Mouse (Mus musculus): ENCODE data around the gene Rerg.
A peak's percentile ranks its signal among the peaks of the same experiment; 100 is the strongest.

Rerg gene

DNA sequence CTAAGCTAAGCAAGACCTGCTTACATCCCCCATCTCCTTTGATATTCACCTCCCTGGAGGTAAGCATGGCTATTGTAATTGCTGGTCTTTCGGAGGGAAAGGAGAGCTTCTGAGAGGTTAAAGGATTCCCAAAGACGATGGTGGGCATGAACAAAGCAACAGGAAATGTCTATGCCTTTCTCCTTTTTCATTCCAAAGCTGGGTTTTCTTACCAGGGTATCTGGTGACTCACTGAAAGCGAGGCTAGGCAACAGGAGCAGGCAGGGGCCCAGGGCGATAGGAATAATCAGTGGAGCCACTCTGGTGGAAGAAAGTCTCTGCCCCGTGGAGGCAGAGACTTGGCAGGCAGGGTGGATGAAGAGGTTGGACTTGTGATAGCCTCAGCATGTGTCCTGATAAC, at the start of gene Rerg:
Gene Rerg (minus strand): TSS at position 272 of the 400 bp plus-strand sequence.
- DNase-seq, result no peak

DNA sequence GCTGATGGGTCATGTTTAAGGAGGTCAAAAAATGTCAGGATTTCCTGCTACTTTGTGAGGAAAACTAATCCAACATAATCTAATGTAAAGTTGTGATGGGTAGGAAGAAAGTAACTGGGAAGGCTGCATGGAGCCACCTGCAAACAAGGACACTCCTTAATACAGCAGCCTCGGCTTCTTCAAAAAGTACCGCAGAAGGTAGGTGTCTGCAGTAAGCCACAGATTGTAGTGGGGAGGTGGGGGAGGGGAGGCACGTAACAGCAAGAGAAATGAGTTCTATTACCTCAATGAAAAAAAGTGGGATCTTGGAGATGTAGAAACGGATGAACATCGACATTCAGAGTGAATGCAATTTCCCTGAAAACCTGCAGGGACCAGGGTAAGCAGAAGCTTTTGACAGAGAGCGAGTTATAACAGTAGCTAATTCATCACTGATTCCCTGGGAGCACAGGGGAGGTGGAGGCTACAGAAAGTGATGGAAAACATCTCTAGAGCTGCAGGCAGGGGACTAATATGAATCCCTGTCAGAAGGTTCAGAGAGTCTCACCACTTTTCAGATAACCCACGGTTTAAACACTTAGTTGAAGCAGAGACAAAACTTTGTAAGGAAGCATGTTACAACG, 47.7 kb upstream of the Rerg start:
- DNase-seq, result no peak

DNA sequence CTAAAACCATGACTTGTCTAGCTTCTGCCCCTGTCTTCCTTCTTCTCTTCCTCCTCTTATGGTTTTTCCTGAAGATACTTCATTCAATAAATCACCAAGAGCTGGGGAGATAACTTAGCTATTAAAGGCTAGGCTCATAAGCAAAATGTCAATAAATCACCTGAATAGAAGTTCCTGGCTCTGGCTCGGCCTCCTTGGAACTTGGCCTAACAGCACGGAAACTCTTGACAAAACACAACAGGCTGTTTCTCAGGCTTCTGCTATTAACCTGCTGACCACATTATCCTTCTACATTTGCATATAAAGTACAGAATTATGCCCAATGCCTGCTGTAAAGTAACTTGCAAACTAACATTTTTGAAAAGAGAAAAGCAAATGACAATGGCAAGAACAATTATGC, 41.1 kb upstream of the Rerg start:
- peak in 1 of 2 experiments; percentile 2 for DNase-seq

DNA sequence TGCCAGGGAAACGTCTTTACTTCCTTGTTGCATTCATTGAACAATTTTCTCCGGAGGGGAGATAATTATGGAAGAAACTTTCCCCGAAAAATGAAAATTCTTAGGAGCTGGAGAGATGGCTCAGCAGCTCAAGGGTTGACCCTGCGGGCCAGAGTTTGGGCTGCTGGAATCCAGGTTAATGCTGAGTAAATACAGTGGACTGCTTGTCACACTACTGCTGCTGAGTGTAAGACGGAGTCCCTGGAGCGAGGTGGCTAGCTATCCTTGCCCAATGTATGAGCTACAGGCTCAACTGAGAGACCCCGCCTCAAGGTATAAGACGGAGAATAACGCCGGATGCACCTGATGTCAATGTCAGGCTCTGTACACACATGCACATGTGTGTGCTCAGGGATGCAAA, 40.7 kb upstream of the Rerg start:
- DNase-seq, result no peak

DNA sequence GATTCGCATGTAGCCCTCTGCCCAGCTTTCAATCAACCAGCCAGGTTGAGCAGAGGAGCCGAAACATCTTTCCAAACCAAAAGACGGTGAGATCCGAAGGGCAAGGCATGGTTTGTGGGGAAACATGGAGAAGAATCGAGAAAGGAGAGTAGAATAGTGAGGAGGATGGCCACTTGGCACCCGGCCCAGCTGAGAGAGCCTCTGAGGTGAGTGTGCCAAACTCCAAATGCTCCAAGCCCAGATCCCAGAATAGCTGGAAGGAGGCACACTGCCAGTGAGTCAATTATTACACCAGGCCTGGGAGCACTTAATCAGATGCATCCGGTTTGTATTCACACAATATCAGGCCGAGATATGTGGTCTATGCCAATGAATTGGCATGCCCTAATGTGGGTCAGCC, 39.7 kb upstream of the Rerg start:
- peak; percentile 46 to 71 for DNase-seq

DNA sequence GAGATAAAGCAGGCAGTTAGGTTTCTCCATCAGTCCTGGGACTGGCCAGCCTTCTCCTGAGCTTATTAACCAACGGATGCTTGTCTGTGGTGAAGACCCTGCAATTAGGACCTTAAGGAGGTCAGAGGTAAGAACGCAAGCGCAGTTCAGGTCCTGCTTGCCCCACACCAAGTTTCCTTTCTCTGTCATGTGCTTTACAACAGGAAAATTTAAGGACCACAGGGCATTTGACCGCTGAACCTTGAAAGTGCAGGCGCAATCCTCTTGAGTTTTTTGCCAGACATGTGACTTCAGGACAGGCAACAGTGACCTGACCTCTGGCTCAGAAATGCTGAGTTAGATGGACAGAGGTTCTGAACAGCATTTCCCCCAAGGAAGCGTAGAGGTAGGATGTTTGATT, 36.8 kb upstream of the Rerg start:
- peak in 1 of 2 experiments; percentile 2 for DNase-seq

DNA sequence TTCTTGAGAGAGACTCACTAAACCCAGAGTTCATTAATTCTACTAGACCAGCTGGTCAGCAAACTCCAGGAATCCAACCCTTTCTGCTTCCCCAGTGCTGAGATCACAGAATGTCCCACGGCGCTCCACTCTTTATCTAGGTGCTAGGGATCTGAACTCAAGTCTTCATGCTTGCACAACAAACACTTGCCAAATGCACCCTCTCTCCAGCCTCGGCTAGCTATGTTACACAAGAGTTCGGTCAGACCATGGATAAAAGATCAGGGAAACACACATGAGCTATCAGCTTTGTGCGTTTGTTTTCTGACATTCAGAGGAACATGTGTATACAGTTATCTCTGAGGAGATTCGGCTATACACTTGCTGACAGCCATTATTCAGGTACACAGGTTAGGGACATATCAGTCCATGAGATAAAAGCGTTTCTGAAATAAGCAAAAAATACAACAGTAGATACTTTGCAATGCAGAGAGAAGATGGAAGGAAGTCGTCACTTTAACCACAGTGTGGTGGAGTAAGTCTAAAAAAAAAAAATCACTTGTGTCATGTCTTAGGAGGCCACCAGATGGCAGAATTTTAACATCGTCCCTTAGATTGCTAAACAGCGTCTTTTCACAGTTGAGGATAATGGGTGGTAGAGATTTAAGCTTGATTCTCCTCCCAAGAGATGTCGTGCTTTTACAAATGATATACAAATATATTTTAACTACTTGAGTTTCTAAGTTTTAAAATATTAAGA, 35.5 kb upstream of the Rerg start:
- peak in 1 of 2 experiments; percentile 11 for DNase-seq

DNA sequence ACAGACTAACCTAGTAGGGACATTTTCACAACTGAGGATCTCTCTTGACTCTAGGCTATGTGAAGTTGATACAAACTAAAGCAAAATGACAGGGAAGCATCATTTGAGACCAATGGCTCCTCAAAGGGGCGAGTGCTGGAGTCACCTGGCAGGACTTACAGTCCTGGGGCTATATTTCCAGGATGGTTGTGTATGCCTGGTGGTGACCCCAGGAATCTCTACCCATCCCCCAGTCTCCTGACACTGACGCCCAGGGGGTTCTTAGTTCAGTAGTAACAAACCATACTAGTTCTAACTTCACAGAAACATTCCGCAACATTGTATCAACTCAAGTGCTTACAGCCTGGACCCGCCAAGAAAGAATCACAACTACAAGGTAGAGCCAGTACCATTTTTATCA, 32.4 kb upstream of the Rerg start:
- DNase-seq, result no peak

DNA sequence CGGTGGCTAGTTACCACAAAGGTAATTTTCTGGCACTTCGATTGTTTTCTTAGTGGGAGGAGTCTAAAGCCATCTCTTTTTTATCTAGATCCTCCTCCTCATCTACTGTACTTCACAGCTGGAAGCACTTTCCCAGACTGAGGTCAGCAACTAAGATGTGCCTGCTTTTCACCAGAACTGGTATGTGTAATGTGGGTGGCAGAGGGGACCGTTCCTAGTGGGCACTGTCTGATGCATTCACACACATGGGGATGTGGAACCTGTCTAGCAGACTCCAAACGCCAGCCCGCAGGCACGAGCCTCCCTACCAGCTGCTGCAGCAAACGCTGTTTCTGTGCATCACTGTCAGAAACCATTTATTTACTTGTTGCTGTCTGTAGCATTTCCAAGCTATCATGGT, 31.3 kb upstream of the Rerg start:
- DNase-seq, result no peak

DNA sequence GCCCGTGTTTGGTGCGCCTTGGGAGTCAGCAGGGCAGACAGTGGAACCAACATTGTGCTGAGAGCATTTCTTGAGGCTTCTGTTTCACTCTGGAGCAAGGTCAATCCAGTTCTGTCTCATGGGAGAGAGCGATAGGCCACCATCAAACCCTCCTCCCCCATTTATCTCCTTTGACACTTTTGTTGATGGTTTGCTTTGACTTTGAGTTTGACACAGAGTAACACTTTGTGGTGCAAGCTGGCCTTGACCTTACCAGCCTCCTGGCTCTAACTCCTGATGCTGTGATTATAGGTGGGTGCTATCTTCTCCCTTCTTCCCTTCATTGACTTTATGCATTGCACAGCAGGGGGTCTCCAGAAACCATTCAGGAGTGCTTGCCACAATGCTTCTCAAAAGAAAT, 30.9 kb upstream of the Rerg start:
- DNase-seq, result no peak

DNA sequence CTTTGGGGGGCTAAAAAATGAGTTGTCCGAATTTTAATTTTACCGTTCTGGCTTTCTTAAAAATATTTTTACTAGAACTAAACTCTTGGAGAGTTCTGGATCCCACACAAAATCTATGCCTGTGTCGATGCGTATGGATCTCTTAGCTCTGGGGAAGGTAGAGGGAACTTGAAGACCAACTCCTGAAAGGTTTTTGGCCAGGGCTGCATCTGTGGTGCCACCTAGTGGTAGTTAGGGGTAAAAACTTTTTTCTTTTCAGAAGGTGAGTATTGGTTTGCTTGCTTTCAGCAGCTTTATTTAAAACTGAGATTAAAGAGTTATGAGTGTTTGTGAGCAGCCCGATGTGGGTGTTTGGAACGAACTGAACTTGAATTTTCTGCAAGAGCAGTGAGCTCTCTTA, 21.8 kb upstream of the Rerg start:
- peak; percentile 28 for DNase-seq

DNA sequence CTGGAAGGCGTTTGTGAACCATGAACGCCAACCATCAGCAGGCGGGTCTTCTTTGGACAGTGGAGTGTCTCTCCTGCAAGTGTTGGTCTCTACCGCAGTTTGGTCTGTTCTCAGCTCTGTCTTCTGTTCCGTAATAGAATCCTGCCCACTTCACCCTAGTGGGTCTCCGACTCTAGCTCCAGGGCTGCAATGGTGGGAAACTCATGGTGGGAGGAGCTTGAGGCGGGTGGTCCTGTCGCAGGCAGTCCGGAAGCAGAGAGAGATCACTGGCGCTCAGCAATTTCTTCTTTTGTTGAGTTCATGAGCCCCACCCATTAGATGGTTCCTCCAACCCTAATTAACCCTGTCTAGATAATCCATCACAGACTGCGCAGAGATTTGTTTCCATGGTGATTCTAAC, 20.7 kb upstream of the Rerg start:
- peak; percentile 14 to 54 for DNase-seq

DNA sequence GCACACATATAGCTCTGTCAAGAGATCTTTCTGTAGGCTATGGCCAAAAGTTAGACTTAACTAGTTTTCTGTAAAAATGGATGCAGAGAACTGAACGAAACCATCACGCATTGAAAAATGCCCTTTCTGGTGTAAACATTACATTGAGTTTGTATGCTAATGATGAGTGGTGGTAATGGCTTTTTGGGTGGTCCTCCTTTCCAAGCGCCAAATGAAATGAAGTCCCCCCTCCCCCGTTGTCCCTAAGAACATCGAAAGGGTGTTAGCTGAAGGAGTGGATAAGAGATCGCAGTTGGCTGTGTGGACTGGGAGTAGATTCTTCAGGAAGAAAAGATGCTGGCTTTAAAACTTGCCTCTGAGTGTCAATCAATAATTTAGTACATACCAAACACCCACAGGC, 20.3 kb upstream of the Rerg start:
- no peak for DNase-seq

DNA sequence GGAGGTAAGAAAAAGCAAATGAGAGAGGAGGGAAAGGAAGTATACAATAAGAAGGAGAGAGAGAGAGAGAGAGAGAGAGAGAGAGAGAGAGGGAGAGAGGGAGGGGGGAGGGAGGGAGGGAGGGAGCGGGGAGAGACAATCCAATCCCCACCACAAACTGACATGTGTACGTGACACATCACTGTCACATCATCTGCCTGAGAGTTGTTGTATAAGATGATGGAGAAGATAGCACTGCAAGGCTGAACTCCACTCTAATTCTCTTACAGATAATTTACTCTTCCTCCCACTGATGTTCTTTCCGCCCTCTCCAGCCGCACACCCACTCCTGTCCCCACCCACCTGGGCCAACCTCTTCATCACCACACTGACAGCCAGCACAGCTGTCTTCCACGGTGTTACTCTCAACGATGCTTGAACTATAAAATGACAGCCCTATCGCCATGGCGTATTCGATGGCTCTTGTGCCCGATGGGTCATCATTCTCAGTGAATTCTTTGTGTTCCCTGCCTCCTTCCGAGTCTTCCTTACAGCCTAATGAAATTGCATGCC, 18.2 kb upstream of the Rerg start:
- peak in 1 of 2 experiments; percentile 28 for DNase-seq

DNA sequence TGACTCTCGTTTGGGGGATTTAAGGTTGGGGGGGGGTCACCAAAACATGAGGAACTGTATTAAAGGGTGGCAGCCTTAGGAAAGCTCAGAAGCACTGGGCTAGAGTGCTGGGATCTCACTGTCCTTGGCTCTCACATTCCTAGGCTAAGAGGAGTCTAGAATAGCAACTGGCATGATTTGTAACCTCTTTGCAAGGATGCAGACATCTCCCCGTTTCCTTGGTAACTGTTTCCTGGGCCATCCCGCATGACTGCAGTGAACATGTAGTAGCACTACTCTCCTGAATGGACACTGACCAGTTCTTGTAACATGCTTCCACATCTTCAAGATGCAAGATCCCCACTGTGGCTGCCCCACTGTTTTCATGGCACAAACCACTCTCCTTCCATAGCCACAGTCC, 17.1 kb upstream of the Rerg start:
- DNase-seq, result no peak

DNA sequence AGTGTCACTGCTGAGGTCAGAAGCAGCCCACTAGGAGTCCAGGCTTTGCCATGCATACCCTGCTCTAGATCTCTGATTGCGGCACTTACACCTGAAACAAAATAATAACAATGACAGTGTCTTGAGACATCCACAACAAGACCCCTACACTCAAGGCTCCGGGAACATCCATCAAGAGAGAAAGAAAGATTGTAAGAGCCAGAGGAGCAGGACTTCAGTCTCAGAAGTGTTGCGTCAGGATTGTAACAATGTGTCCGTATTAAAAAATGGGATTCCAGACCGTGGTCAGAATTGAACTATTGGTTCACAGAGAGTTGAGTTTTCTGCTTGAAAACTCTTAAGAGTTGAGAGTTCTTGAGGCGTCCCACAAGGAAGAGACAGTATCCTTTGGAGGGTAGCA, 10.3 kb upstream of the Rerg start:
- DNase-seq, result no peak

DNA sequence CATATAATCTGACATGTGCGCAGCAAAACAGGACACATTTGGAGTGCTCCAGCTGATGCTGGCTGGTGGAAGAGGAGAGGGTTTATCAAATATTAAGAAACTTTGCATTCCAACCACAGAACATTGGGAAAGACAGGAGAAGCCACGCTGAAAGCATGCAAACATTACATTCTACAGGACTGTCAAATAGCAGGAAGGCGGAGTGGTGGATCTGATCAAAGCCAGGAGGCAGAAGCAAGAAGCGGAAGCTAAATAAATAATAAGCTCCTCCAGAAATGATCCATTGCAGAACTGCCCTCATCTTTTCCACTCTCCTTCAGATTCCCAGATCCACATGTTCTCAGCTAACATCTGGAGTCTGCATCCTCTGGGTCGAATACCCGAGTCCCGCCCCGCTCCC, 9.8 kb upstream of the Rerg start:
- DNase-seq, result peak; percentile 49 to 73

DNA sequence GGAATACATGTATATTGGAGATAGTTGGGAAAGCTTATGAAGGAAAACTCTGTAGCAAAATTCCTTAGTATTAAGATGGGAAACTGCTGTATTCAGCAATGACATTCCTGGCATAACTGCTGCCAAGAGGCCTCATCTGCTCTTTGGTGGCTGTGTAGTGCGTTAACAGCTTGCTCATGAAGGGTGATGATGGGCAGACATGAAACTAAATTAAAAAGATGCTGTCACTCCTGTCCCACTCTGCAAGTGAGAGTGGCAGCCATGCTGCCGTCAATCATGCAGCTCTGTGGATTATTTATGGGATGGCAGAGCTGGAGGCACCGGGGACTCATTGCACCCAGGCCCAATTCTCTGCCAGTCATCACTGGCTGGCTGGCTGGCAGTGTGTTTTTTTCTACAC, 8.7 kb upstream of the Rerg start:
- peak in 1 of 2 experiments; percentile 29 for DNase-seq

DNA sequence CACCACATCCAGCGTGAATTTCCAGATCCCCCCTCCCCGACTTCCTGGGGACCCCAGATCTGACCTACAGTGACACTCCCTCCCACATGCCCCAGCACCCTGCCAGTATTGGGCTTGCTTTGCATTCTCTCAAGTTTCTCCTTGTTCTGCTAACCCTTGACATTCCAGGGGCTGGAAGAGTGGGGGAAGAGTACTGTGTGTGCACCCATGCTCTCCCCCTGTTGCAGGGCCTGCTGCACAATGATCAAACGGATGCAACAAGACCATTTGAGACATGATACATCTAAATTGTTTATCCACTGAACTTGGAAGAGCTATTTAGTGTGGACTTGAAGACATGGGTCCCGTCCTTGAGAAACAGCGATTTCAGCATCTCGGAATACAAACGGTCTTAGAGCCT, 349 bp upstream of the Rerg start:
- peak; percentile 32 to 58 for DNase-seq

DNA sequence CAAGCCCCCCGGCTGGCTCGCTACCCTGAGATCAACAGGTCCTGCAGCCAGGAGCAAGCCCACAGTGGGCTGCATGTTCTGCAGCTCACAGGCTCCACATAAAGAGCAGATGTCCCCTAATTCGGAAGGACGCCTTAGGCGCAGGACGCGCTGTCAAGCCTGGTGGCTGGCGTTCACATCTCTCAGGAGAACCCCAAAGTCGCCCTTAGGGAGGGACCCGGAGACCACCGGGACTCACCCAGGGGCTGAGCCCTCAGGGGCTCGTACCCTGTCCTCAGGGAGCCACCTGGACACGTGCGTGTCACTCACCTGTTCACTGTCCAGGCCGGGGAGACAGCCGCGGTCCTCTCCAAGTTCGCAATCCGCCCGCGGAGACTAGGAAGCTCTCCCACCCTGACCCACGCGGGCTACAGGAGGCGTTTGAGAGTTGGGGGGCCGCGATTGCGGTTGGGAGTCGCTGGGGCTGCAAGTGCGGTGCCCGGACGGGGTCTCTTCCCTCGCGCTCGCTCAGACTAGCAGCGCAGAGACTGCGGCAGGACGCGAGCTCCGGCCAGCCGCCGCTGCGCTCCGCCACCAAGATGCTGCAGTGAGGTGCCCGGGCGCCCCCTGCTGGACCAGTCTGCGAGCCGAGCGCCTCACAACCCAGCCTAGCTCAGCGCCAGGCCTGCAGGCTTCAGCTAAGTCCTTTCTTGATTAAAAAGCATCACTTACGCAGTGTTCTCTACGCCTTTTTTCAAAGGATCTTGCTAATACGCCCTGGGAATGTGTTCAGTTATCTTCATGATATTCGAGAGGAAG, 927 bp downstream of the Rerg start:
- peak; percentile 94 to 95 for DNase-seq

DNA sequence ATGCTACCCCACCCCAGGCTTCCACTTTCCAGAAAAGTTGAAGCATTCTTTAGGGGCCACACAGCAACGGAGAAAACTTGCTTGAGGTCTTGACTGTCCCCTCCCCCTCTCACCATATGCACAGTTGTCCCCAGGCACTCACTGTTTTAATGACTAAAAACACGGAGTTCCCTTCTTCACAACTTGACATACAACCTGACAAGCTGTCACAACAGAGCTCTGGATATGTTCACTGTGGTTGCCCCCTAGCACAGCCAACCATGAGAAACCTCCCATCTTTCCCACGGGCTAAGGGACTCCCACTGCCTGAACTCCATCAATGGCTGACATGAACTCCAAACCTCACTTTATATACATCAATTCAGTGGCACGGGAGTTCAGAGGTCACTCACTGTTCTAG, 3.5 kb downstream of the Rerg start:
- no peak for DNase-seq

DNA sequence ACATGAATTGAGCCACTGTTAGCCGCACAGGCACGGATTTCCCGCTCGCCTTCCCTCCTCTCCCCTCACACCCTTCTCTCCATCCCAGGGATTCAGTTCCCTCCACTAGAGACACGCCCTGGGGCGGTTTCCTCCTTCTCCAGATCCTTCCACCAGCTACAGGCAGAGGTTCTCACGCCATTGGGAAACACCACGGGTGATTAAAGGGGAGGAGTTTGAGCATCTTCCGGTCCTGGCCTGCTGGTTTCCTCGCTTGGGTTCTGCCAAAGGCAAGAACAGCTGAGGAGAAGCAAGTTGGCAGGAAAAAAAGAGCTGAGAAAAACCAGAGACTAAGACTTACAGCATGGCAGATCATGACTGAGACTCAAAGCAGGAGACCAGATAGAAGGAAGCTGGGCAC, 6.7 kb downstream of the Rerg start:
- no peak for DNase-seq

DNA sequence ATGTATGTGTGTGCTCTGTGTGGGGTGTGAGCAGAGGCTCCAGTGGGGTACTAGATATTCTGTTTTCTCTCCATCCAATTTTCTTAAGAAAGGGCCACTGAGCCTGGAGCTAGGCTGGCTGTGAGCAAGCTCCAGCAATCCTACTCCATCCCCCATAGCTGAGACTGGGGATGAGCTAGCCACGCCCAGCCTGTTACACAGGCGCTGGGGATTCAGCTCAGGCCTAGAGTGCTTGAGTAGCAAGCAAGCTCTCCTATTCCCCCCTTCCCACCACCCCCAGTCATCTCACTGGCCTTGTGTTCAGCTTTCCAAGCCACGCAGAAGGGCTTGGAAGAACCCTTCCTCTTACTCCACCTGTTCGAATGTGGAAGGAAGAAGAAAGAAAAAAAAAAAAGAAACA, 7.2 kb downstream of the Rerg start:
- DNase-seq, result no peak

DNA sequence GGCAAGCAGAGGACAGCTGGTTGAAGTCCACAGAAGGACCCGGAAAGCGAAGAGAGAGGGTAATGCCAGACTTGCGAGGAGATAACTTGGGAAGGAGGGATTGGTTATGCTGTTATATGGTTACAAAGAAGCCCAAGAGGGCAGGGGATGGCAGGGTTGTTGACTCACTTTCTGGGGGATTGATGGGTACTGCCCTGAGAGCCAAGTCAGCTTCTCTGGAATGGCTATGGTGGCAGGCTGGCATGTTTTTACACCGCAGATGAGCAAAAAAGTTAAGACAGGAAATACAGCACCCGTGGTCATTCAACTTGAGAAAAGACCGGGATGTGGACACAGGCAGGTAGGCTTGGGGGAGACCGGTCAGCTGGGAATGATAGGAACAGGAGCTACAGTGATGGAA, 7.8 kb downstream of the Rerg start:
- DNase-seq, result no peak

Data from lung, postnatal 4 days (tissue).